Mouse (Mus musculus) thymus, adult 2 months (tissue): ENCODE measurements at regions not wholly inside any gene's neighbourhood (a gene's known extent, or its start where the extent isn't known, plus 50 kb on each side); places are given as distances from the start of the nearest gene placed in this dataset.

Source experiments
- CTCF ChIP-seq: fragments of 200-500 bp; IDR thresholded peaks from 2 replicates; pipeline ENCODE4 v1.5.1; 2012; ENCODE audit warnings: mild to moderate bottlenecking, control low read depth, low read length, moderate library complexity, borderline replicate concordance; ENCODE audit not compliant: control insufficient read depth, poor library complexity, insufficient read depth; ENCODE audit errors: extremely low read depth
- POLR2A ChIP-seq: fragments of 200-500 bp; IDR thresholded peaks from 2 replicates; pipeline ENCODE4 v1.6.1; 2012; ENCODE audit warnings: mild to moderate bottlenecking, low read length, control low read depth, moderate library complexity; ENCODE audit not compliant: control insufficient read depth, poor library complexity, insufficient read depth; ENCODE audit errors: extremely low read depth

- TF ChIP-seq CTCF (no peak), POLR2A (no peak)
Observed at GRCm38 (mm10) chr2:45925791-45926480, 808.7 kb upstream of the Zeb2 start.
